Mouse (Mus musculus) kidney, postnatal 0 days (tissue): ENCODE measurements around the gene 6430628N08Rik. TPM values are rescaled to one million over a fixed set of nuclear protein-coding genes. Genes with fewer than 3 reads are reported as not detected.

Experiments used
- ATAC-seq: fragments of 200-750 bp; cut with Nextera tagmentation; replicated peaks from 2 replicates; pipeline ENCODE4 v1.8.0; 2017; ENCODE audit warnings: low read depth, moderate number of reproducible peaks, moderate TSS enrichment, moderate library complexity; ENCODE audit not compliant: low FRiP score
- DNase-seq: peaks from one replicate; pipeline ENCODE4 v3.0.0-alpha.2; 2016; ENCODE audit warnings: low spot score
- H3K27ac ChIP-seq: fragments of 300-500 bp; sonication (generic); 2 replicates; pipeline ENCODE4 v1.5.1; 2014; ENCODE audit warnings: mild to moderate bottlenecking
- H3K27me3 ChIP-seq: fragments of 300-500 bp; sonication (generic); 2 replicates; pipeline ENCODE4 v1.6.1; 2014; ENCODE audit warnings: low read length, mixed read lengths; ENCODE audit not compliant: insufficient read depth
- H3K36me3 ChIP-seq: fragments of 300-500 bp; sonication (generic); 2 replicates; pipeline ENCODE4 v1.6.1; 2014; ENCODE audit warnings: low read length, mixed read lengths; ENCODE audit not compliant: insufficient read depth
- H3K4me1 ChIP-seq: fragments of 300-500 bp; sonication (generic); replicated peaks from 2 replicates; pipeline ENCODE4 v1.6.1; 2014; ENCODE audit warnings: antibody characterized with exemption, low read length, mixed read lengths; ENCODE audit not compliant: insufficient read depth
- H3K4me2 ChIP-seq: fragments of 300-500 bp; sonication (generic); 2 replicates; pipeline ENCODE4 v1.6.1; 2014; ENCODE audit warnings: mild to moderate bottlenecking, low read length, moderate library complexity, mixed read lengths
- H3K4me3 ChIP-seq: fragments of 300-500 bp; sonication (generic); replicated peaks from 2 replicates; pipeline ENCODE4 v1.5.1; 2014; ENCODE audit warnings: low read depth, low read length
- H3K9ac ChIP-seq: fragments of 300-500 bp; sonication (generic); 2 replicates; pipeline ENCODE4 v1.6.1; 2014; ENCODE audit warnings: low read depth, low read length
- H3K9me3 ChIP-seq: fragments of 300-500 bp; sonication (generic); replicated peaks from 2 replicates; pipeline ENCODE4 v1.6.1; 2016; ENCODE audit warnings: low read length, inconsistent platforms, mixed read lengths
- CTCF ChIP-seq: IDR thresholded peaks from 2 replicates; pipeline ENCODE4 v1.5.1; 2016; ENCODE audit warnings: antibody characterized with exemption, low read depth, mild to moderate bottlenecking, moderate library complexity
- WGBS: fragments of 180-500 bp; shearing (Covaris S2); extraction: QIAGEN DNeasy Blood & Tissue Kit; methylation state at CpG from one replicate; pipeline ENCODE4 v1.1.7; 2014; 5-methylcytosine and 5-hydroxymethylcytosine counted together
- polyA plus RNA-seq: library from polyadenylated mRNA; unstranded; fragments of >200 nt; fragmentation: Nextera tagmentation; extraction: Ambion mirVana; gene quantifications from 2 replicates; pipeline ENCODE4 v1.2.1, GENCODE M21; 2015

Gene 6430628N08Rik
- polyA plus RNA-seq, 1 experiment from 2014 or later: not detected

- no peaks in the 10 kb centered on the region; the same call in 1 of the 2 replicates for H3K4me1 ChIP-seq
- 46% methylated on average over 13 of the region's 13 CpGs for WGBS
- H3K27ac ChIP-seq: no peak overlapping the region
- DNase-seq: no peak
- no peak overlapping the region for H3K9ac ChIP-seq
- H3K36me3 ChIP-seq: no peaks in the 10 kb centered on the region
- TF ChIP-seq CTCF: no peak
- no peak overlapping the region for H3K4me3 ChIP-seq
- H3K4me2 ChIP-seq: no peak overlapping the region
- H3K27me3 ChIP-seq: peaks cover 76% of the 10 kb centered on the region
- no peak for ATAC-seq
- no peaks in the 10 kb centered on the region for H3K9me3 ChIP-seq
These were observed 41.2 kb downstream of the 6430628N08Rik start for GRCm38 (mm10) chr4:115931556-115932088.

DNA sequence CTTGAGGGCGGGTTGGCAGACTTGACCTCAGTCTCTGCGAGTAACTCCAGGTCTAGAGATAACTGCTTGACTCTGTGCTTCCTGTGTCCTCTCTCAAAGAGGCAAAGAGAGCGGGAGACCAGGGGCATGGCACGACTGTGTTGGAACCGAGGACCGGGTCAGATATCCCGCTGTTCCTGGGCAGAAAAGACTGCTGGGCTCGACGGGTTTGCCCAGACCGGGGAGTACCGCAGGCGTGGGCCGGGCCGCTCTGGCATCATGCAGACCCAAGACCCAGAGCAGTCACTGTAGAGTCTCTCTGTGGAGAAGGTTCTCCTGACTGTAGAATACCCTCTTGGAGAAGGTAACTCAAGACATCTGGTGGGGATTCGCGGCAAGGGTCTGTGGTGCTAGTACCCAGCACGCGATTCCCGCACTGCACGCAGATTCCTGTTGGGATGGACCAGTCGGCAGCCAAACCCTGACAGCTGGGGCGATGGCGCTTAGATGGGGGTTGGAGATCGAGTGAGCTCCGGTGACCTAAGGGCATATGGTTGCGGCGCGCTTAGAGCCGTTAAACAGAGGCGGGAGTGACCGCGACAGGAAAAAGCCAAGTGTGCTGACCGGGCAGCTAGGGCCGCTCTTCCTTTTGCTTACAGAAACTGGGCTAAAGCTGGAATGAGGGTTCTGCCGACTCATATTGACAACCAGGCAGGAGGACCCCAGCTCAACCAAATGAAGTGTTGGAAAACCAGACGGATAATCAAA, 45.5 kb downstream of the 6430628N08Rik start:
- Histone ChIP-seq H3K27ac (no peak overlapping the region), H3K9ac (no peak overlapping the region), H3K27me3 (peaks cover 96% of the 10 kb centered on the region), H3K4me3 (0 out of 2 replicates have a peak overlapping the region, but pooled peaks have one; percentile 3), H3K4me1 (peaks cover 3% of the 10 kb centered on the region), H3K36me3 (no peaks in the 10 kb centered on the region), H3K4me2 (no peak overlapping the region), H3K9me3 (no peaks in the 10 kb centered on the region)
- TF ChIP-seq CTCF: no peak
- ATAC-seq: no peak
- under 1% methylated on average over 36 of the region's 36 CpGs for WGBS
- no peak for DNase-seq

DNA sequence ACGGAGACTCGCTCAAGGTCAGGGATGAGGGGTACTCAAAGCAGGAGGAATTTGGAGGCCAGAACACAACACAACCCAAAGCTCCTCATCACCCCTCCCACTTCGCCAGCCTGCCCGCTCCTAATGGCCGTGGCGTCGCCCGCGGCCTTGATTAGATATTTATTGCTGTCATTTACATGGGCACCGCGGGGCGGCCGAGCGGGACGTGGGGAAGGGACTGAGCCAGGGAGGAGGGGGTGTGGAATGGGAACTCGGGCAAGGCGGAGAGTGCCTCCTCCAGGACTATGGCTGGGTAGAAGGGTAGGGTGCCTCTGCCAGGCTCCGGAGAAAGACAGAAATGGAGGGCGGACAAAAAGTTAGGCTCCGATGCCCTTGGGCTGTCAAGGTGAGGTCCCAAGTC, 46.2 kb downstream of the 6430628N08Rik start:
- H3K4me2 ChIP-seq: no peak overlapping the region
- H3K9me3 ChIP-seq: no peaks in the 10 kb centered on the region
- DNase-seq: no peak
- peak; percentile 26; the same call in 1 of the 2 replicates for ATAC-seq
- TF ChIP-seq CTCF: no peak
- no peak overlapping the region for H3K9ac ChIP-seq
- 1% methylated on average over 20 of the region's 20 CpGs for WGBS
- H3K27ac ChIP-seq: no peak overlapping the region
- peaks cover 3% of the 10 kb centered on the region for H3K4me1 ChIP-seq
- peaks cover 96% of the 10 kb centered on the region for H3K27me3 ChIP-seq
- no peaks in the 10 kb centered on the region for H3K36me3 ChIP-seq
- 0 out of 2 replicates have a peak overlapping the region, but pooled peaks have one; percentile 3 for H3K4me3 ChIP-seq

DNA sequence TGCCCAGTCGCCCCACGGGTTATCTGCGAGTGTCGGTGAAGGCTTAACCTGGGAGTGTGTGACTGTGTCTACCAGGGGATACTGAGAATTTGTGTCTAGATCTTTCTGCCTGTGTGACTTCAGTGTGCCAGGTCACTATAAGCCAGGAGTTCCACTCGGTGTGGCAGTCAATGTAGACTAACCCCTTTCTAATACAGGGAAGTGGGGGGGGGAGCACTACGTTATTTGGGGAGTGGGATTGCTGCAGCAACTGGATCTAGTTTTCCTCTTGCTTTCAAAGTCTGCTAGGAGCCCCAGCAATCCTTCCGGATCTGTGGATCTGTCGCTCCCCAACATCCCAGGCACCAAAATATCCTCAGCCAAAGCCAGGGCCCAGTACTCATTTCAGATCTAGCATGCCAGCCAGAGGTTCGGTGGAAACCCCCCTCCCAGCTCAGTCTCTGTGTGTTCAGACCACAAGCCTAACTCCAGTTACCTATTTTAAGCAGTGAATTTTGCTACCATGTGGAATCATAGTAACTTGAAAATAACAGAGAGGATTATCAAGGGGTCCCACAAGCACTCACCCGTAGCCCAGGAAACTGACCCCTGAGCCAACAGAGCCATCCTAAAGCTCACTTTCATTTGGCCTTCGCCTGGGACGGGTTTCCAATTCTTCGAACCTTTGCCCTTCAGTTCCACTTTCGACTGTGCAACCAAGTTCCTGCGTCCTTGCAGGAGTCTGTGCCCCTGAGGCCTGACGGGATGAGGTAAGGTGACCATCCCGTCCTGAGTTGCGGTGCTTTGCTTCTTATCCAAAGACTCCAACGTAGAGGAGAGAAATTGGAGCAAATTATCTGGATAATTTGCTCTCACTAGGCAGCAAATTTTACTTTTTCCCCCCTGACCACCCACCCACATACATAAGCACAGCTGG, 46.9 kb downstream of the 6430628N08Rik start:
- Histone ChIP-seq H3K4me3 (no peak overlapping the region), H3K27me3 (peaks cover 94% of the 10 kb centered on the region), H3K27ac (no peak overlapping the region), H3K9me3 (no peaks in the 10 kb centered on the region), H3K36me3 (no peaks in the 10 kb centered on the region), H3K4me1 (peaks cover 3% of the 10 kb centered on the region), H3K9ac (no peak overlapping the region), H3K4me2 (no peak overlapping the region)
- WGBS: 6% methylated on average over 19 of the region's 19 CpGs
- DNase-seq (no peak), ATAC-seq (no peak; the same call in 1 of the 2 replicates)
- TF ChIP-seq CTCF: no peak

GRCm38 (mm10) chr4:115938276-115939160, 48.1 kb downstream of the 6430628N08Rik start:
- no peaks in the 10 kb centered on the region for H3K36me3 ChIP-seq
- ATAC-seq (no peak), DNase-seq (no peak)
- H3K4me2 ChIP-seq: no peak overlapping the region
- no peak for TF ChIP-seq CTCF
- WGBS: 3% methylated on average over 37 of the region's 37 CpGs
- H3K27ac ChIP-seq: no peak overlapping the region
- H3K9me3 ChIP-seq: no peaks in the 10 kb centered on the region
- 0 out of 2 replicates have a peak overlapping the region, but pooled peaks have one; percentile 15 for H3K4me3 ChIP-seq
- H3K9ac ChIP-seq: no peak overlapping the region
- peaks cover 94% of the 10 kb centered on the region for H3K27me3 ChIP-seq
- H3K4me1 ChIP-seq: peaks cover 3% of the 10 kb centered on the region
